Mouse (Mus musculus) thymus, adult 2 months (tissue): ENCODE measurements around the gene Cfap299. TPM values are rescaled to one million over a fixed set of nuclear protein-coding genes. Genes with fewer than 3 reads are reported as not detected.

Source experiments
- DNase-seq: peaks from one replicate; pipeline ENCODE4 v3.0.0; 2021
- H3K27ac ChIP-seq: fragments of 200-500 bp; 2 replicates; pipeline ENCODE4 v1.5.1; 2012; ENCODE audit warnings: low read length, control low read depth; ENCODE audit not compliant: control insufficient read depth, insufficient read depth
- H3K27me3 ChIP-seq: fragments of 200-500 bp; 2 replicates; pipeline ENCODE4 v1.6.1; 2012; ENCODE audit warnings: mild to moderate bottlenecking, low read length, moderate library complexity, mixed read lengths; ENCODE audit not compliant: control insufficient read depth, insufficient read depth
- H3K36me3 ChIP-seq: fragments of 200-500 bp; 2 replicates; pipeline ENCODE4 v1.6.1; 2012; ENCODE audit warnings: mild to moderate bottlenecking, low read length, moderate library complexity; ENCODE audit not compliant: control insufficient read depth, insufficient read depth
- H3K4me1 ChIP-seq: fragments of 200-500 bp; replicated peaks from 2 replicates; pipeline ENCODE4 v1.6.1; 2012; ENCODE audit warnings: low read length; ENCODE audit not compliant: control insufficient read depth, insufficient read depth
- H3K4me3 ChIP-seq: fragments of 200-500 bp; 2 replicates; pipeline ENCODE4 v1.5.1; 2012; ENCODE audit warnings: mild to moderate bottlenecking, low read length, control low read depth, moderate library complexity; ENCODE audit not compliant: control insufficient read depth, insufficient read depth
- CTCF ChIP-seq: fragments of 200-500 bp; IDR thresholded peaks from 2 replicates; pipeline ENCODE4 v1.5.1; 2012; ENCODE audit warnings: mild to moderate bottlenecking, control low read depth, low read length, moderate library complexity, borderline replicate concordance; ENCODE audit not compliant: control insufficient read depth, poor library complexity, insufficient read depth; ENCODE audit errors: extremely low read depth
- POLR2A ChIP-seq: fragments of 200-500 bp; IDR thresholded peaks from 2 replicates; pipeline ENCODE4 v1.6.1; 2012; ENCODE audit warnings: mild to moderate bottlenecking, low read length, control low read depth, moderate library complexity; ENCODE audit not compliant: control insufficient read depth, poor library complexity, insufficient read depth; ENCODE audit errors: extremely low read depth
- WGBS: fragments of 180-500 bp; shearing (Covaris S2); methylation state at CpG from one replicate; pipeline ENCODE4 v1.1.7; 2018; 5-methylcytosine and 5-hydroxymethylcytosine counted together
- polyA plus RNA-seq: library from polyadenylated mRNA; depleted of rRNA; stranded (reverse); fragments of >200 nt; gene quantifications from 2 replicates; pipeline ENCODE4 v1.2.3, GENCODE M21; 2012

The Cfap299 gene
- polyA plus RNA-seq, 1 experiment = not detected

GRCm38 (mm10) chr5:98788568-98788967, 459.5 kb downstream of the Cfap299 start:
- H3K4me1 ChIP-seq = no peaks in the 10 kb centered on the region
- no peaks in the 10 kb centered on the region for H3K27me3 ChIP-seq
- H3K4me3 ChIP-seq = no peak overlapping the region
- 87% methylated on average over 7 of the region's 7 CpGs for WGBS
- no peak for DNase-seq
- H3K36me3 ChIP-seq = no peaks in the 10 kb centered on the region
- TF ChIP-seq CTCF = no peak
- no peak for TF ChIP-seq POLR2A
- no peak overlapping the region for H3K27ac ChIP-seq

GRCm38 (mm10) chr5:98790894-98791607, 461.9 kb downstream of the Cfap299 start:
- H3K27ac ChIP-seq = no peak overlapping the region
- no peaks in the 10 kb centered on the region for H3K27me3 ChIP-seq
- no peak for DNase-seq
- H3K36me3 ChIP-seq = no peaks in the 10 kb centered on the region
- no peaks in the 10 kb centered on the region for H3K4me1 ChIP-seq
- no peak overlapping the region for H3K4me3 ChIP-seq
- 70% methylated on average over 7 of the region's 7 CpGs for WGBS
- TF ChIP-seq CTCF (no peak), POLR2A (no peak)

GRCm38 (mm10) chr5:98801495-98801894, 472.4 kb downstream of the Cfap299 start:
- 89% methylated on average over 5 of the region's 5 CpGs for WGBS
- H3K27me3 ChIP-seq = no peaks in the 10 kb centered on the region
- H3K27ac ChIP-seq = no peak overlapping the region
- TF ChIP-seq POLR2A (no peak), CTCF (no peak)
- no peak for DNase-seq
- no peak overlapping the region for H3K4me3 ChIP-seq
- H3K36me3 ChIP-seq = no peaks in the 10 kb centered on the region
- no peaks in the 10 kb centered on the region for H3K4me1 ChIP-seq

- no peak for DNase-seq
- Histone ChIP-seq H3K4me1 (no peaks in the 10 kb centered on the region), H3K4me3 (no peak overlapping the region), H3K36me3 (no peaks in the 10 kb centered on the region), H3K27me3 (no peaks in the 10 kb centered on the region), H3K27ac (no peak overlapping the region)
- 84% methylated on average over 6 of the region's 6 CpGs for WGBS
- TF ChIP-seq CTCF = no peak
- no peak for TF ChIP-seq POLR2A
These were observed 475.7 kb downstream of the Cfap299 start for GRCm38 (mm10) chr5:98804761-98805160.

- Histone ChIP-seq H3K27ac (no peak overlapping the region), H3K4me1 (no peaks in the 10 kb centered on the region), H3K27me3 (no peaks in the 10 kb centered on the region), H3K4me3 (no peak overlapping the region), H3K36me3 (no peaks in the 10 kb centered on the region)
- no peak for TF ChIP-seq POLR2A
- no peak for TF ChIP-seq CTCF
- 96% methylated on average over 4 of the region's 4 CpGs for WGBS
- no peak for DNase-seq
These were observed 477.4 kb downstream of the Cfap299 start for GRCm38 (mm10) chr5:98806492-98806891.

GRCm38 (mm10) chr5:98807022-98807421, 477.9 kb downstream of the Cfap299 start:
- 94% methylated on average over 7 of the region's 7 CpGs for WGBS
- TF ChIP-seq CTCF = no peak
- TF ChIP-seq POLR2A = no peak
- H3K4me1 ChIP-seq = no peaks in the 10 kb centered on the region
- H3K4me3 ChIP-seq = no peak overlapping the region
- no peak for DNase-seq
- no peaks in the 10 kb centered on the region for H3K36me3 ChIP-seq
- H3K27me3 ChIP-seq = no peaks in the 10 kb centered on the region
- no peak overlapping the region for H3K27ac ChIP-seq

GRCm38 (mm10) chr5:98807953-98808352, 478.8 kb downstream of the Cfap299 start:
- H3K4me3 ChIP-seq = no peak overlapping the region
- no peaks in the 10 kb centered on the region for H3K27me3 ChIP-seq
- H3K27ac ChIP-seq = no peak overlapping the region
- WGBS = 84% methylated on average over 9 of the region's 9 CpGs
- TF ChIP-seq POLR2A (no peak), CTCF (no peak)
- no peak for DNase-seq
- no peaks in the 10 kb centered on the region for H3K4me1 ChIP-seq
- no peaks in the 10 kb centered on the region for H3K36me3 ChIP-seq
